Mouse (Mus musculus): ENCODE measurements at regions not wholly inside any gene's neighbourhood (a gene's known extent, or its start where the extent isn't known, plus 50 kb on each side); places are given as distances from the start of the nearest gene placed in this dataset.

GRCm38 (mm10) chr8:30669451-30669850 is 2759.1 kb upstream of the 5930422O12Rik start:
- DNase-seq: no peak

GRCm38 (mm10) chr8:30677423-30677822 is 2751.1 kb upstream of the 5930422O12Rik start:
- DNase-seq: no peak

- no peak for DNase-seq
Observed at GRCm38 (mm10) chr8:30682169-30682568, 2746.3 kb upstream of the 5930422O12Rik start.

GRCm38 (mm10) chr8:30686539-30686938 is 2742.0 kb upstream of the 5930422O12Rik start:
- no peak for DNase-seq

- no peak for DNase-seq
Observed at GRCm38 (mm10) chr8:30694126-30694525, 2734.4 kb upstream of the 5930422O12Rik start.

- DNase-seq: no peak
Observed at GRCm38 (mm10) chr8:30716643-30717042, 2711.9 kb upstream of the 5930422O12Rik start.

- no peak for DNase-seq
Observed at GRCm38 (mm10) chr8:30730366-30730765, 2698.1 kb upstream of the 5930422O12Rik start.

- no peak for DNase-seq
Observed at GRCm38 (mm10) chr8:30732585-30733253, 2695.8 kb upstream of the 5930422O12Rik start.

- no peak for DNase-seq
Observed at GRCm38 (mm10) chr8:30733385-30733784, 2695.1 kb upstream of the 5930422O12Rik start.

- DNase-seq: no peak
Observed at GRCm38 (mm10) chr8:30735338-30735737, 2693.2 kb upstream of the 5930422O12Rik start.

- no peak for DNase-seq
Observed at GRCm38 (mm10) chr8:30735740-30736139, 2692.8 kb upstream of the 5930422O12Rik start.

GRCm38 (mm10) chr8:30746874-30747273 is 2681.6 kb upstream of the 5930422O12Rik start:
- no peak for DNase-seq

Measured in right cerebral cortex, postnatal 4 days (tissue).